Mouse (Mus musculus) left cerebral cortex, adult 2 months (tissue): Measurements from ENCODE around the gene Rnf135. TPM values are rescaled to one million over a fixed set of nuclear protein-coding genes. Genes with fewer than 3 reads are reported as not detected.
"Not testable (repeated sequence)": the region's sequence is repeated elsewhere in the genome, so short reads cannot be mapped to it uniquely, and the experiment has no call there.

ENCODE experiments used
- DNase-seq, 2 experiments: peaks; one replicate each; pipeline ENCODE4 v3.0.0; 2021 to 2022; ENCODE audit warnings: low spot score in 2 of 2, mixed read lengths in 1 of 2; ENCODE audit errors: extremely low spot score in 1 of 2
- H3K27ac ChIP-seq: fragments of 200-600 bp; 2 replicates; pipeline ENCODE4 v1.8.1; 2022
- H3K4me3 ChIP-seq: fragments of 200-600 bp; 2 replicates; pipeline ENCODE4 v1.8.1; 2022
- CTCF ChIP-seq: fragments of 200-600 bp; IDR thresholded peaks from 2 replicates; pipeline ENCODE4 v1.8.1; 2022; ENCODE audit warnings: antibody characterized with exemption, mild to moderate bottlenecking, moderate library complexity
- intact Hi-C: fragments of 180-260 bp; cut with DNase I; formaldehyde crosslinking; loops from one replicate; pipeline ENCODE4 v1.15.1; 2025
- total RNA-seq, 2 experiments: library from RNA; stranded (reverse); gene quantifications; 2 replicates each; pipeline ENCODE4 v1.2.3; 2021

The Rnf135 gene
- total RNA-seq, 2 experiments from 2014 or later = 3.5 to 3.7 TPM

DNA sequence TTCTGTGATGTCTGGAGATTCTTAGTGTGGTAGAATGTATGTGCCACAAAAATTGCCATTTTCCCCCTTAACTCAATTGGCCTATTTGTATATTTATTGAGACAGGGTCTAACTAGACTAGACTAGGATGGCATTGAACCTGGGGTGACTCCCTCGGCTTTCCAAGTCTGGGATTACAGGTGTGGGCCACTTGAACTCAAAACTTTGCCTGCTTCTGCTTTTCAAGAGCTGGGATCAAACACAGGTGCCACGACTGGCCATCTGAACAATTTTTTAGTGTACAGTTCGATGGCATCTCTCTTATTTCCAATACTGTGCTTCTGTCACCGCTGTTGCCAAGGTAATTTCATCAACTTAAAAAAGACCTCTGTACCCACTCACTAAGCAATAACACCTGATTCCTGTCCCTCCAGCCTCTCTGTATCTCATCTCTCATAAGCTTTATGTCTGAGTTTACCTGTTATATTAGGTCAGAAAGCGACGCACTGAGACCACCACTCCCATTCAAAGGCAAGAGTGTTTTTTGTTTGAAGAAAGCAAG is 950 bp downstream of the Rnf135 start:
- TF ChIP-seq CTCF = no peak
- Histone ChIP-seq H3K4me3 (peak overlapping the region; percentile 93), H3K27ac (peak overlapping the region; percentile 94; the same call in 1 of the 2 replicates)
- no peak for DNase-seq
- intact Hi-C loops = no loop called here

DNA sequence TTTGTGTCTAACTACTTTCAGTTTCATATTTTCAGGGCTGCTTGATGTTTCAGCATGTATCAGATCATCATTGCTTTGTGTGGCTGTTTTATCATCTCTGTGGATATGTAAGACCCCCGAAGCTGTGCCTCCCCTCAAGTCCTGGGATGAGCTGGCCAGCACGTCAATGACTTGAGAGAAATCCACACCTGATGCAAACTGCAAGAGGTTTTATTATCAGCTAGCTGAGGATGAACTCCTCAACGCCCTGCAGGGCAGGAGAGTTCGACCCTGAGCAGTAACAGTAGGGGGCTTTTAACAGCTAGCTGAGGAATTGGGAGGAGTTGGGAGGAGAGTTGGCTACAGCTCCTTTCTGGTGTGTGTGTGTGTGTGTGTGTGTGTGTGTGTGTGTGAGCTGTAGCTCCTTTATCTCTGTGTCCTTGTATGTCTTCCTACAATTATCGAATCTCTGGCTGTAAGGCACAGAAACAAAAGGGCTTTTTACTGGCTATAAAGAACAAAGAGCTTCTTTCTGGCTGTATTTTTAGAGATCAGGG is 1.9 kb downstream of the Rnf135 start:
- H3K27ac ChIP-seq, DNase-seq, intact Hi-C loops: not testable (repeated sequence)

DNA sequence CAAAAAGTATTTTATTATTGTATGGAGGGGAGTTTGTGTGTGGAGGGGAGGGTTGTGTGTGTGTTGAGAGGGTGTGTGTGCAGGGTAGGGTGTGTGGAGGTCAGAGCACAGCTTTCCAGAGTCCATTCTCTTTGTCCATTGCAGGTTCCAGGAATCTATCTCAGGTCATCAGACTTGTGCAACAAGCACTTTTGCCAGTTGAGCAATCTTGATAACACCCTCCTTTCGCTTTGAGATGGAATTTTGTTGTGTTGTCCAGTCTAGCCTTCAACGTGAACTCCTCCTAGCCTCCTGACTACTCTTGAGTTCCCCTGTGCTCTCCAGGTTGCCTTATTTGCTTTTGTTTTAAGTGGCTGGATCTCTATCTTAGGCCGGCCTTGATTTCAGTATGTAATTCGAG is 6.6 kb downstream of the Rnf135 start:
- H3K27ac ChIP-seq = no peak overlapping the region
- no peak for DNase-seq
- intact Hi-C loops = no loop called here
- no peak for TF ChIP-seq CTCF
- H3K4me3 ChIP-seq = no peak overlapping the region

More for the DNA sequence above, 1.9 kb downstream of the Rnf135 start:
- not testable (repeated sequence) for H3K4me3 ChIP-seq

DNA sequence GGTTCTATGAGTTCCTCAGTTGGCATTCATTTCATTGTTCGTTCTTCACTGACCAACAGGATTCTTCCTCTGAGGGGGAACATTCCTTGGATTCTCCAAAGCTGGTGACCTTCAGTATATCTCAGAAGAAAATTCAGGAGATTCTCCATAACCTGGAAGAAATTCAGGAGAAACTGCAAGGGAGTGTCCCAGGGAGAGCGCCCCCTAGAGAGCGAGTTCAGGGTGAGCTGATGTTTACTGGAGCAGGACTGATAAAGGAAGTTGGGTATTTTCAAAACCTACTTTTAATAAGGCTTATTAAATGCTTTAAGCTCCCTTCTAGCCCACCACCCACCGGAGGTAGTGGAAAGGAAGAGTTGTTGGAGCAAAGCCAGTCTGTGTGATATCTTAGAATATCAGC is 10.2 kb downstream of the Rnf135 start:
- intact Hi-C loops = no loop called here
- no peak for DNase-seq
- no peak overlapping the region for H3K27ac ChIP-seq
- H3K4me3 ChIP-seq = no peak overlapping the region
- TF ChIP-seq CTCF = no peak; the same call in 1 of the 2 replicates

DNA sequence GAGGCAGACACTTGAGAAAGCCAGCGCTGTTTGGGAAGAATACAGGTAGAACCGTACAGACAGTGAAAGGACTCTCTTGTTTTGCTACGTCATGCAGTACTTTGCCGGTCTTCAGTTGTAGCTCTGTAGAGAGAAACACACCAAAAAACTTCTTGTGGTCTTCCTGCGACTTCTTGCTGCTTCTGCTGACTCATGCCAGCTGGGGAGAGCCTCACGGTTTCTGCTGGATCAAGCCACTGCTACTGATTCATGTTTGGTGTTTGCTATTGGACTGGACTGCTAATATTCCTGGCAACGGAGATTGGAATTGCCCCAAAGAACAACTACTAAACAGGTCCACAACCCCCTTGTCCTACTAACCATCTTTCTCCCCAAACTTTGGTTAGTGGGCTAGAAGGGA is 12.7 kb downstream of the Rnf135 start:
- Histone ChIP-seq H3K27ac (no peak overlapping the region), H3K4me3 (no peak overlapping the region)
- no peak for TF ChIP-seq CTCF
- intact Hi-C loops = no loop called here
- DNase-seq = no peak

DNA sequence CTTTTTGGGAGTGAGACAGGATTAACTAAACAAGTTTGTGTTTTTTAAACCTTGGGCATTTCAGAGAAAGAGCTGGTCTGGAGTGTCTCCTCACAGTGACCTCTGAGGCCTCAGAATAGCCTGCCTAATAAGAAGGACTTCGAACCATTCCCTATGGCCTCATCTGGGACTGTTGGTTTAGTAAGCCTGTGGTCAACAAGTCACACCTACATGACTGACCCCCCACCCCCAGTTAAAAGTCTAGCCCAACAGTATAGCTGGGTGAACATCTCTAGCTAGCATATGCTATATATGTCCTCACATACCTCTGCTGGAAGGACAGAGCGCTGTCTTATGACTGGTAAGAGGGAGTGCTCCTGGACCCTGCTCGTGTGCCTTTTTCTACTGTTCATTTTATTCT is 15.7 kb downstream of the Rnf135 start:
- no peak for TF ChIP-seq CTCF
- Histone ChIP-seq H3K4me3 (no peak overlapping the region), H3K27ac (no peak overlapping the region)
- no peak for DNase-seq
- intact Hi-C loops = no loop called here

DNA sequence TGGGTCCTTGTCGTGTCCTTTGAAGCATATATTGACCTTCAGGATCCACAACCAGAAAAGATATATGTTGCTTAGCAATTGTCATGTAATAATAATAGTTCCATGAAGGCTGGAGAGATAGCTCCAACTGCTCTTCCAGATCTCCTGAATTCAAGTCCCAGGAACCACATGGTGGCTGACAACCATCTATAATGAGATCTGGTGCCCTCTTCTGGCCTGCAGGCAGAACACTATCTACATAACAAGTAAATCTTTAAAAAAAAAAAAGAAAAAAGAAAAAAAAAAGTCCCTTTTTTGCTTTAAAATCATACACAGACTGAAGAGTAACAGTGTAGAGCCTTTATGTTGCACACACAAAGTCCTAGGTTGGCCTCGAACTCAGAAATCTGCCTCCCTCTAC is 16.1 kb downstream of the Rnf135 start:
- DNase-seq = no peak
- Histone ChIP-seq H3K4me3 (no peak overlapping the region), H3K27ac (no peak overlapping the region)
- TF ChIP-seq CTCF = peak; percentile 37
- intact Hi-C loops = no loop called here

DNA sequence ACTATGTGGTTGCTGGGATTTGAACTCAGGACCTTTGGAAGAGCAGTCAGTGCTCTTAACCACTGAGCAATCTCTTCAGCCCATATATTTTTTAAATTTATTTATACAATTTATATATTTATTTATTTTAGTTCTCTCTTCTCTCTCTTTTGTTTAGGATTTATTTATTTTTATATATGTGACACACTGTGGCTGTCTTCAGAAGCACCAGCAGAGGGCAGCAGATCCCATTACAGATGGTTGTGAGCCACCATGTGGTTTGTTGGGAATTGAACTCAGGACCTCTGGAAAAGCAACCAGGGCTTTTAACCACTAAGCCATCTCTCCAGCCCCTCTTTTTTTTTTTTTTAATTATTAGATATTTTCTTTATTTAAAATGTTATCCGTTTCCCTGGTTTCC is 16.7 kb downstream of the Rnf135 start:
- no peak overlapping the region for H3K4me3 ChIP-seq
- DNase-seq = no peak
- peak; percentile 60 for TF ChIP-seq CTCF
- no peak overlapping the region for H3K27ac ChIP-seq
- intact Hi-C loops = no loop called here

DNA sequence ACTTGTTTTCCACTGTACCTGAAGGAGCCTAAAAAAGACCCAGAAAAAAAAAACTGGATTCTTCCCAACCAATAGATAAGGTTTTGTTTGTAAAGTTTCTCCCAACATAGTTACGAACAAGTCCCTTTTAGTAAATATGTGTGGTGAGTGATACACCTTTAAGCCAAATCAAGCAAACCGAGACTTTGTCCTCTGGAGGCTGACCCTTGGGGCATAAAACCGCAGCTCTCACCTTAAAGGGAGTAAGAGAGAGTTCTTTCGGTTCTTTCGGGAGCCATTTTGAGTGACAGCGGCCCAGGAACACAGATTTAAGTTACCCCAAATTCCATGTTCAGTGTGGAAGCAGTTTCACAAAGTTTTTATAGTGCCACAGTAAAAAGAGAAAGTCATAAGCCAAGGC is 18.6 kb downstream of the Rnf135 start:
- no peak for DNase-seq
- Histone ChIP-seq H3K27ac (no peak overlapping the region), H3K4me3 (no peak overlapping the region)
- intact Hi-C loops = no loop called here
- TF ChIP-seq CTCF = no peak

DNA sequence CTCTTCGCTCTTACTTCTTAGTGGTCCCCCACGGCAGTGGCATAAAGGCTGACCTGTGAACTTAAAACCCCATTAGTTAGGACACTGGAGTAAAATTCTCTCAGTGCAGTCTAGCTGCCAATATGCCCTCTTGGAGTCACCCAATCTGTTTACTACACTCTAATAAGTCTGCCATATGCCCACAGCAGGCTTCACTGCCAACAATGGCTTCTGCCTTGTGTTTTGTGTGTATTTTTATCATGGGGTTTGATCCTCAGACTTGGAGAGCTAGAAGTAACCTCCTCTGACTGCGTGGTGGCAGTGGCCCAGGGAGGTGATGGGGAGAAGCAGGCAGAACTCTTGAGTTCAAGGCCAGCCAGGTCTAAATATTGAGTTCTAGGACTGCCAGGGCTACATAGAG is 20.4 kb downstream of the Rnf135 start:
- Histone ChIP-seq H3K27ac (no peak overlapping the region), H3K4me3 (no peak overlapping the region)
- TF ChIP-seq CTCF = no peak
- intact Hi-C loops = no loop called here
- DNase-seq = no peak

DNA sequence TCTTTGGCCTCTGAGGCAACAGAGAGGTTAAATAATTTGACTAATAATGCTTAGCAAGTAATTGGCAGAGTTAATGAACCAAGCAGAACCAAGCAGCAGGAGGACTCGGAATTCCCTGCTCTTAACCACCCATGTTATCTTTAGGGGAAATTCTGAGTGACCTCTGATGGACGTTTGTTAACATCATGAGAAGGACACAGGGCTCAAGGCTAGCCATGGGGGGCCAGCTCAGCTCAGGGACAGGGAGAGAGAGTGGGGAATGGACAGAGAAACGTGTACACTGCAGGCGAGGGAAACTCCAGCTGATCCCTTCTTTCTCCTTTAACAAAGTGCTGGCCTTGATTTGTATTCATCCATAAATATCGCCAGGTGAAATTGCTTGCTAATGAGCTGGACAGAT is 21.3 kb downstream of the Rnf135 start:
- Histone ChIP-seq H3K4me3 (no peak overlapping the region), H3K27ac (no peak overlapping the region)
- intact Hi-C loops = loop anchor here (5.0 kb wide), 1 partner anchor 163 kb away; no protein-coding TSS in a partner anchor
- TF ChIP-seq CTCF = no peak
- DNase-seq = no peak

DNA sequence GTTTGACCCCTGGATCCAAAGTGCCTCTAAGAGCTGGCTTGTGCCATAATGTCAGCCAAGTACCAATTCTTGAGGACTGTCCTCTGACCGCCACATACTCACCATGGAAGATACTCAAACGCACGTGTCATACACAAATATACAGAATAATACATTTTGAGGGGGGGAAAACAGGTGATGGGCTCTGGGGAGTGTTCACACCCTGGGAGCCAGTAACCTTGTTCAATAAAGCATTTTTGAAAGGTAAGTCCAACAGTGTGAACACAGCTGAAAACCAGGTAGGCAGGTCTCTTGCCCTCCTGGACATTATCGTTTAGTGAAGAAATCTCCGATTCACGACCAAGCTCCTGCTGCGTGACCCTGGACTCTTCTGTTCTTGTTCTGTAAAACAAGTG is 24.8 kb downstream of the Rnf135 start:
- intact Hi-C loops = loop anchor here (2.0 to 5.0 kb wide), 2 partner anchors 26 to 166 kb away; partner anchors contain the start of gene Rnf135
- DNase-seq = no peak
- no peak overlapping the region for H3K27ac ChIP-seq
- H3K4me3 ChIP-seq = no peak overlapping the region; the same call in 1 of the 2 replicates
- TF ChIP-seq CTCF = no peak
